Mouse (Mus musculus) sigmoid colon, adult 10 weeks (tissue): Measurements from ENCODE around the gene Hoxb8. TPM values are rescaled to one million over a fixed set of nuclear protein-coding genes. Genes with fewer than 3 reads are reported as not detected.

ENCODE experiments used
- polyA plus RNA-seq: library from polyadenylated mRNA; stranded (reverse); fragments of 350-450 nt; fragmentation: Illumina TruSeq; extraction: RNeasy Lipid Tissue Mini Kit (QIAGEN cat#74804); gene quantifications from one replicate; pipeline ENCODE4 v1.2.3, GENCODE M21; 2014; ENCODE audit warnings: low read depth, low replicate concordance

Gene Hoxb8
- polyA plus RNA-seq = 0.25 TPM

GRCm38 (mm10) chr11:96281855-96282570 is at the start of gene Hoxb8:
Gene Hoxb8 (plus strand): TSS chr11:96281905.

GRCm38 (mm10) chr11:96270996-96271540 is 10.6 kb upstream of the Hoxb8 start, which contains the start of gene Hoxb9:
Gene Hoxb9 (plus strand): TSS chr11:96271457.

GRCm38 (mm10) chr11:96285771-96286738 is 4.3 kb downstream of the Hoxb8 start, which contains the start of gene Hoxb7:
Gene Hoxb7 (plus strand): TSS chr11:96286623.

GRCm38 (mm10) chr11:96291681-96292564 is 10.2 kb downstream of the Hoxb8 start, which contains the start of gene Hoxb6:
Gene Hoxb6 (plus strand): TSS chr11:96292476.

GRCm38 (mm10) chr11:96303151-96304099 is 21.7 kb downstream of the Hoxb8 start, which contains the start of gene Hoxb5:
Gene Hoxb5 (plus strand): TSS chr11:96303336.

GRCm38 (mm10) chr11:96317608-96318367 is 36.1 kb downstream of the Hoxb8 start, which contains the start of gene Hoxb4:
Gene Hoxb4 (plus strand): TSS chr11:96318267.

GRCm38 (mm10) chr11:96323154-96323553 is 41.4 kb downstream of the Hoxb8 start, which contains the start of gene Hoxb3:
Gene Hoxb3 (plus strand): TSS chr11:96323326.

Other genes starting within 250 kb of the Hoxb8 start
- gene Snf8, start 247.0 kb upstream of the Hoxb8 start, polyA plus RNA-seq = 24.5 TPM
- 26.5 TPM for gene Ube2z, start 216.5 kb upstream of the Hoxb8 start, polyA plus RNA-seq
- 4.0 TPM for gene Atp5g1, start 206.2 kb upstream of the Hoxb8 start, polyA plus RNA-seq
- not detected for gene Calcoco2, start 169.9 kb upstream of the Hoxb8 start, polyA plus RNA-seq
- 24.0 TPM for gene Ttll6, start 148.1 kb upstream of the Hoxb8 start, polyA plus RNA-seq
- gene Hoxb13, start 87.6 kb upstream of the Hoxb8 start, polyA plus RNA-seq = 39.6 TPM
- 92.7 TPM for gene Hoxb9, start 10.4 kb upstream of the Hoxb8 start, polyA plus RNA-seq
- 2.6 TPM for gene Hoxb7, start 4.7 kb downstream of the Hoxb8 start, polyA plus RNA-seq
- gene Hoxb6, start 10.6 kb downstream of the Hoxb8 start, polyA plus RNA-seq = 2.7 TPM
- gene Hoxb5, start 21.4 kb downstream of the Hoxb8 start, polyA plus RNA-seq = 2.6 TPM
- gene Hoxb4, start 36.4 kb downstream of the Hoxb8 start, polyA plus RNA-seq = 2.0 TPM
- 5.5 TPM for gene Hoxb3, start 41.4 kb downstream of the Hoxb8 start, polyA plus RNA-seq
- 2.6 TPM for gene Hoxb2, start 68.6 kb downstream of the Hoxb8 start, polyA plus RNA-seq
- gene Hoxb1, start 83.8 kb downstream of the Hoxb8 start, polyA plus RNA-seq = not detected
- gene Skap1, start 182.7 kb downstream of the Hoxb8 start, polyA plus RNA-seq = 0.95 TPM